Mouse (Mus musculus): ENCODE results near the gene Fam167b. TPM values are rescaled to one million over a fixed set of nuclear protein-coding genes. Genes with fewer than 3 reads are reported as not detected.
A peak's percentile ranks its signal among the peaks of the same experiment; 100 is the strongest.
"Not testable (repeated sequence)": the region's sequence is repeated elsewhere in the genome, so short reads cannot be mapped to it uniquely, and the experiment has no call there.

The Fam167b gene
- total and polyA plus RNA-seq, 3 experiments, result not detected

DNA sequence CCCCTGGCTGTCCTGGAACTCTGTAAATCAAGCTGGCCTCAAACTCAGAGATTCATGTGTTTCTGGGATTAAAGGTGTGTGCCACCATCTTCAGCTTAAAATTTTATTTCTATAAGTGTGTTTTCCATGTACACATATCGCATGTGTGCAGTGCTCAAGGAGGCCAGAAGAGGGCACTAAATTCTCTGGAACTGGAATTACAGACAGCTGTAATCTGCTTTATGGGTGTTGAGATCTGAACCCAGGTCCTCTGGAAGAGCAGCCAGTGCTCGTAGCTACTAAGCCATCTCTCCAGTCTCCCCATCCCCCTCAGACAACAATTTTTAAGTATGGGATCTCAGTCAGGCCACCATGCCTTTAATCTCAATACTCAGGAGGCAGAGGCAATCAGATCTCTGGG, 29.0 kb downstream of the Fam167b start:
- TF ChIP-seq CTCF (IDR thresholded peaks at IDR 0.05; ENCODE audit: low read depth, low read length), result peak; percentile 54
- TF ChIP-seq TAL1 (conservative IDR thresholded peaks at IDR 0.05; ENCODE audit: low read depth, low read length), result no peak
- no peak for TF ChIP-seq POLR2AphosphoS5 (IDR thresholded peaks at IDR 0.05; ENCODE audit: insufficient replicate concordance, low read depth, low read length)
- TF ChIP-seq GATA2 (IDR thresholded peaks at IDR 0.05; ENCODE audit: borderline replicate concordance, low read depth, low read length), result no peak
- TF ChIP-seq GATA1 (IDR thresholded peaks at IDR 0.05; ENCODE audit: borderline replicate concordance, low read length), result no peak
- Histone ChIP-seq H3K9me3 (replicated peaks) (no peaks in the 10 kb centered on the region), H3K4me1 (ENCODE audit: insufficient read depth, low read depth, low read length) (peaks cover 25% of the 10 kb centered on the region), H3K4me3 (ENCODE audit: low read depth, low read length) (no peak overlapping the region), H3K27me3 (ENCODE audit: insufficient read depth, low read length) (peaks cover 23% of the 10 kb centered on the region), H3K36me3 (replicated peaks) (no peaks in the 10 kb centered on the region)
- no peak for ATAC-seq (ENCODE audit: extremely low read depth, insufficient number of reproducible peaks, low FRiP score, poor library complexity, severe bottlenecking)
- no peak for DNase-seq (ENCODE audit: low spot score)

DNA sequence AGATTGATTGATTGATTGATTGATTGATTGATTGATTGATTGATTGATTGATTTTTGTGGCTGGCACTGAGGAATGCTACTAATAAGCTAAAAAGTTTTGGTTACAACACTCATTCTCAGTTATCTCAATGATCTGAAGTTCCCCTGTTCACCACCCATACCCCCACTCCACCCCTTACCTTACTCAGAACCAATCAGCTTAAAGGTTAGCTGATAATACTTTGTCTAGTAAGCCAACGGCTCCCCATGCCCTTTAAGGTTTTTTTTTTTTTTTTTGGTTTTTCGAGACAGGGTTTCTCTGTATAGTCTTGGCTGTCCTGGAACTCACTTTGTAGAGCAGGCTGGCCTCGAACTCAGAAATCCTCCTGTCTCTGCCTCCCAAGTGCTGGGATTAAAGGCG, 30.7 kb downstream of the Fam167b start:
- ATAC-seq (ENCODE audit: extremely low read depth, insufficient number of reproducible peaks, low FRiP score, poor library complexity, severe bottlenecking); H3K4me3 ChIP-seq (ENCODE audit: low read depth, low read length); DNase-seq (ENCODE audit: low spot score); H3K36me3 ChIP-seq (replicated peaks); H3K9me3 ChIP-seq (replicated peaks): not testable (repeated sequence)
- peaks cover 28% of the 10 kb centered on the region for H3K4me1 ChIP-seq (ENCODE audit: insufficient read depth, low read depth, low read length)
- peaks cover 15% of the 10 kb centered on the region for H3K27me3 ChIP-seq (ENCODE audit: insufficient read depth, low read length)

DNA sequence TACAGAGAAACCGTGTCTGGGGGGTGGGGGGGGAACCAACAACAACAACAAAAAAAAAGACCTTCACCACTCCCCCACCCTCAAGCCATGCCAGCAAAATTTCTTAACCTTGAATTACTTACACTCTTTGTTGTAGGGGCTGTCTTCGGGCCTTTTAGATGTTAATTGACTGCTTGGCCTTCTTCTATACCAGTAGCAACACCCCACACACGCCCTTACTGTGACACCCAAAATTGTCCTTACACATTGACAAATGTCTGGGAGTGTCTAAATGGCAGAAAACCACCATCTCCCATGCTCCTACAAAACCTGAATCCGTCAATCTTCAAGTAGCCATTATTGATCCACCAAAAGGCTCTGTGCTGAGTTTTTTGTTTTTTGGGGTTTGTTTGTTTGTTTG, 34.2 kb downstream of the Fam167b start:
- H3K4me1 ChIP-seq (ENCODE audit: insufficient read depth, low read depth, low read length), result peaks cover 49% of the 10 kb centered on the region
- peak overlapping the region; percentile 51; the same call in 1 of the 2 replicates for H3K4me3 ChIP-seq (ENCODE audit: low read depth, low read length)
- peaks cover 15% of the 10 kb centered on the region for H3K36me3 ChIP-seq (replicated peaks)
- ATAC-seq (ENCODE audit: extremely low read depth, insufficient number of reproducible peaks, low FRiP score, poor library complexity, severe bottlenecking) (no peak), DNase-seq (ENCODE audit: low spot score) (no peak)
- TF ChIP-seq TAL1 (conservative IDR thresholded peaks at IDR 0.05; ENCODE audit: low read depth, low read length) (no peak), POLR2AphosphoS5 (IDR thresholded peaks at IDR 0.05; ENCODE audit: insufficient replicate concordance, low read depth, low read length) (no peak), GATA1 (IDR thresholded peaks at IDR 0.05; ENCODE audit: borderline replicate concordance, low read length) (no peak), CTCF (IDR thresholded peaks at IDR 0.05; ENCODE audit: low read depth, low read length) (no peak), GATA2 (IDR thresholded peaks at IDR 0.05; ENCODE audit: borderline replicate concordance, low read depth, low read length) (no peak)
- no peaks in the 10 kb centered on the region for H3K9me3 ChIP-seq (replicated peaks)
- no peaks in the 10 kb centered on the region for H3K27me3 ChIP-seq (ENCODE audit: insufficient read depth, low read length)

DNA sequence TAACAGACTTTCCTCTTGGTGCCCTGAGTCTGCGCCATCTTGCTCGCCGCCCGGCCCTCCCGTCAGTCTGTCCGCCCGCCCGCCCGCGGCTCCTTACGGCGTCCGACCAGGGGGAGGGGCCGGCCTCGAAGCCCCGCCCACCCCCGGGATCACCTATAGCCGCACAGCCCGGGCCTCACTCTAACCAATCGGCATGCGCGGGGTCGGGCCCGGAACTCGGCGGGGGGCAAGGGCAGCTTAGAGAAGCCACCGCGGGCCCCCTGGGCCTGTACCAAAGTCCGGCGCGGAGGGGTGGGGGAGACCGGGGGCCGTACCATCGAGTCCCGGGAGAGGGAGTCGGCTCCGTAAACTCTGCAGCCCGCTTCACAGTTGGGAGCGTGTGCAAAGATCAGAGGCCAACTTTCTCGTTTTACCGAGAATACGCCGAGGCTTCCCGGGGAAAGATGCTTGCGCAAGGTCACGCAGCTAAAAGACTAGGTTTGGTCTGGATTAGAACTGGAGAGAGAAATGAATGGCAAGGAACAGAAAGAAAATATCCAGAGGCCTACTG, 35.7 kb downstream of the Fam167b start, which contains the start of gene Hdac1:
TSS of gene Hdac1 (minus strand) at position 122 of the 550 bp plus-strand sequence.
- TF ChIP-seq CTCF (IDR thresholded peaks at IDR 0.05; ENCODE audit: low read depth, low read length), result no peak
- TF ChIP-seq GATA1 (IDR thresholded peaks at IDR 0.05; ENCODE audit: borderline replicate concordance, low read length), result no peak
- TF ChIP-seq GATA2 (IDR thresholded peaks at IDR 0.05; ENCODE audit: borderline replicate concordance, low read depth, low read length), result no peak
- ATAC-seq (ENCODE audit: extremely low read depth, insufficient number of reproducible peaks, low FRiP score, poor library complexity, severe bottlenecking) (peak; percentile 99), DNase-seq (ENCODE audit: low spot score) (peak; percentile 100)
- Histone ChIP-seq H3K4me1 (ENCODE audit: insufficient read depth, low read depth, low read length) (peaks cover 53% of the 10 kb centered on the region), H3K36me3 (replicated peaks) (peaks cover 29% of the 10 kb centered on the region), H3K9me3 (replicated peaks) (no peaks in the 10 kb centered on the region), H3K27me3 (ENCODE audit: insufficient read depth, low read length) (no peaks in the 10 kb centered on the region), H3K4me3 (ENCODE audit: low read depth, low read length) (peak within 1 kb of the TSS; percentile 90)

DNA sequence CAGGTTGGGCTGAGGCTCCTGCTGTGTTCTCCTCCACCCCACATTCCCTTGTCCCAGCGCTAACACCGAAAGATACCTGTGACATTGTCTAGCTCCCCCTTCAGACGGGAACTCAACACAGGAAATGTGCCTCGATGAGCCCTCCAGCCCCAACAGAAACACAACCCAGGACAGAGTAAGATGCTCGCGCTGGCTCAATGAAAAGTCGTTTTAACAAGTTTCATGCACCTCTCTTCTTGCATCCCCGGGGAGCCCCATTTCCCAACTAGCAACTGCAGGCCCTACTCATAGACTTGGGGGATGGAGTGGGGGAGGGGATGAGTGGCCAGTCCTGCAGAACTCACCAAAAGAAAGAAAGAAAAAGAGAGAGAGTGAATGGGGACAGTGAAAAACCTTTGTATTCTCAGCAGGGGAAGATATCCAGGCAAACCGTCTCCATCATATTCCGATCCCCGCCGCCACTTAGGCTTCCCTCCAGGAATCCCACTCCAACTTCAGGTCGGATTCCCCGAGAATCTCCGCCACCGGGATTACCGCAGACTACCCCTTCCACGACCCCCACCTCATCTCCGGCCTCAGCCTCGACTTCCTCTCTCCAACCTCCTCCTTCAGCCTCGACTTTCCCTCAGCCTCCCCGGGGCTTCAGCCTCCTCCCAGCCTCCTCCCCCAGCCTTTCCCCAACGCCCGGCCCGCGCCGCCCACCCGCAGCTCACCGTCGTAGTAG, 36.3 kb downstream of the Fam167b start:
- Histone ChIP-seq H3K4me3 (ENCODE audit: low read depth, low read length) (peak overlapping the region; percentile 90), H3K9me3 (replicated peaks) (no peaks in the 10 kb centered on the region), H3K27me3 (ENCODE audit: insufficient read depth, low read length) (no peaks in the 10 kb centered on the region), H3K36me3 (replicated peaks) (peaks cover 36% of the 10 kb centered on the region), H3K4me1 (ENCODE audit: insufficient read depth, low read depth, low read length) (peaks cover 49% of the 10 kb centered on the region)
- DNase-seq (ENCODE audit: low spot score), result peak; percentile 30
- no peak for ATAC-seq (ENCODE audit: extremely low read depth, insufficient number of reproducible peaks, low FRiP score, poor library complexity, severe bottlenecking)
- TF ChIP-seq GATA1 (IDR thresholded peaks at IDR 0.05; ENCODE audit: borderline replicate concordance, low read length) (no peak), POLR2AphosphoS5 (IDR thresholded peaks at IDR 0.05; ENCODE audit: insufficient replicate concordance, low read depth, low read length) (no peak), GATA2 (IDR thresholded peaks at IDR 0.05; ENCODE audit: borderline replicate concordance, low read depth, low read length) (no peak), CTCF (IDR thresholded peaks at IDR 0.05; ENCODE audit: low read depth, low read length) (peak; percentile 20; the same call in 1 of the 2 replicates)

DNA sequence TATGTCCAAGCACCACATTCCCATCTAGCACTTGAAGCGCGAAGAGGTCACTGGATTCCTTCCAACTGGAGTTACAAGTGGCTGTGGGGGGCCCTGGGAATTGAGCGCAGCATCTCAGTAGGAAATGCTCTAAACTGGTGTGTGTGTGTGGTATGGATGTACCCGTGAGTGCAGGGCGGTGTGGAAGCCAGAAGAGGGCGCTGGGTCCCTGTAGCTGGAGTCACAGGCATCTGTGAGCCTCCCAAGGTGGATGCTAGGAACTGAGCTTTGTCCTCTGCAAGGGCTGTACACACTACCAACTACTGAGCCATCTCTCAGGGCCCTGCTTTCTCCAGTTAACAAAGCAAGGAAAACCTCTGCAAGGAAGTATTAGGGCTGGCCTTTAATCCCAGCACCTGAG, 38.3 kb downstream of the Fam167b start:
- H3K9me3 ChIP-seq (replicated peaks), result no peaks in the 10 kb centered on the region
- peaks cover 42% of the 10 kb centered on the region for H3K4me1 ChIP-seq (ENCODE audit: insufficient read depth, low read depth, low read length)
- H3K4me3 ChIP-seq (ENCODE audit: low read depth, low read length), result no peak overlapping the region
- ATAC-seq (ENCODE audit: extremely low read depth, insufficient number of reproducible peaks, low FRiP score, poor library complexity, severe bottlenecking) (no peak), DNase-seq (ENCODE audit: low spot score) (no peak)
- H3K36me3 ChIP-seq (replicated peaks), result peaks cover 54% of the 10 kb centered on the region
- no peak for TF ChIP-seq POLR2AphosphoS5 (IDR thresholded peaks at IDR 0.05; ENCODE audit: insufficient replicate concordance, low read depth, low read length)
- TF ChIP-seq GATA2 (IDR thresholded peaks at IDR 0.05; ENCODE audit: borderline replicate concordance, low read depth, low read length), result no peak
- TF ChIP-seq GATA1 (IDR thresholded peaks at IDR 0.05; ENCODE audit: borderline replicate concordance, low read length), result no peak
- TF ChIP-seq TAL1 (conservative IDR thresholded peaks at IDR 0.05; ENCODE audit: low read depth, low read length), result no peak
- TF ChIP-seq CTCF (IDR thresholded peaks at IDR 0.05; ENCODE audit: low read depth, low read length), result 0 out of 2 replicates have a peak, but pooled peaks have one; percentile 15
- H3K27me3 ChIP-seq (ENCODE audit: insufficient read depth, low read length), result no peaks in the 10 kb centered on the region

DNA sequence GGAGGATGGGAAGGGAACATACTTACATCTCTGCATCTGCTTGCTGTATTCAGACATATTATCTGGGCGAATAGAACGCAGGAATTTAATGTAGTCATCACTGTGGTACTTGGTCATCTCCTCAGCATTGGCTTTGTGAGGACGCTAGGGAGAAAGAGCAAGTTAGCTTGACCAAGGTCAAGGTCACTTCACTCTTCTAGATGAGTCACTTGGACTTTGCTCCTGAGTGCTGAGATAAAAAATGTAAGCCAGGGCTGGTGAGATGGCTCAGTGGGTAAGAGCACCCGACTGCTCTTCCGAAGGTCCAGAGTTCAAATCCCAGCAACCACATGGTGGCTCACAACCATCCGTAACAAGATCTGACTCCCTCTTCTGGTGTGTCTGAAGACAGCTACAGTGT, 49.4 kb downstream of the Fam167b start:
- peaks cover 78% of the 10 kb centered on the region for H3K36me3 ChIP-seq (replicated peaks)
- not testable (repeated sequence) for ATAC-seq (ENCODE audit: extremely low read depth, insufficient number of reproducible peaks, low FRiP score, poor library complexity, severe bottlenecking); H3K4me3 ChIP-seq (ENCODE audit: low read depth, low read length); H3K4me1 ChIP-seq (ENCODE audit: insufficient read depth, low read depth, low read length); H3K9me3 ChIP-seq (replicated peaks); H3K27me3 ChIP-seq (ENCODE audit: insufficient read depth, low read length); DNase-seq (ENCODE audit: low spot score)

Measured in G1E (cell line).